Mouse (Mus musculus): ENCODE measurements around the gene Tbc1d14.

Tbc1d14 gene
- long read RNA-seq, experiment 1, full-length matches to known transcripts, result 2 of 8 reads
- long read RNA-seq, experiment 1, partial matches to known transcripts, result 2 of 8 reads
- long read RNA-seq, experiment 1, other reads (novel, unspliced or antisense), result 4 of 8 reads
- long read RNA-seq, experiment 2, full-length matches to known transcripts, result 4 of 15 reads
- long read RNA-seq, experiment 2, partial matches to known transcripts, result 1 of 15 reads
- long read RNA-seq, experiment 2, other reads (novel, unspliced or antisense), result 10 of 15 reads

GRCm38 (mm10) chr5:36593176-36593575 lies at the start of gene Tbc1d14:
Gene Tbc1d14, minus strand, starts transcription at chr5:36593276.
- intact Hi-C loops (cut with DNase I), result no loop called here

- intact Hi-C loops (cut with DNase I), result no loop called here
Measured at GRCm38 (mm10) chr5:36625612-36626011, 32.5 kb upstream of the Tbc1d14 start.

- intact Hi-C loops (cut with DNase I), result no loop called here
Measured at GRCm38 (mm10) chr5:36623670-36624069, 30.6 kb upstream of the Tbc1d14 start.

- intact Hi-C loops (cut with DNase I), result no loop called here
Measured at GRCm38 (mm10) chr5:36621058-36621449, 28.0 kb upstream of the Tbc1d14 start.

GRCm38 (mm10) chr5:36620409-36621057 lies 27.5 kb upstream of the Tbc1d14 start:
- intact Hi-C loops (cut with DNase I), result no loop called here

- intact Hi-C loops (cut with DNase I), result no loop called here
Measured at GRCm38 (mm10) chr5:36618890-36619289, 25.8 kb upstream of the Tbc1d14 start.

- intact Hi-C loops (cut with DNase I), result no loop called here
Measured at GRCm38 (mm10) chr5:36618356-36618755, 25.3 kb upstream of the Tbc1d14 start.

GRCm38 (mm10) chr5:36614124-36614523 lies 21.0 kb upstream of the Tbc1d14 start:
- intact Hi-C loops (cut with DNase I), result no loop called here

- intact Hi-C loops (cut with DNase I), result no loop called here
Measured at GRCm38 (mm10) chr5:36608939-36609499, 15.9 kb upstream of the Tbc1d14 start.

- intact Hi-C loops (cut with DNase I), result no loop called here
Measured at GRCm38 (mm10) chr5:36603031-36603430, 10.0 kb upstream of the Tbc1d14 start.

- intact Hi-C loops (cut with DNase I), result loop anchor here (1.0 kb wide), 1 partner anchor 140 kb away; no protein-coding TSS in a partner anchor
Measured at GRCm38 (mm10) chr5:36602028-36602427, 9.0 kb upstream of the Tbc1d14 start.

- intact Hi-C loops (cut with DNase I), result no loop called here
Measured at GRCm38 (mm10) chr5:36601492-36601891, 8.4 kb upstream of the Tbc1d14 start.

GRCm38 (mm10) chr5:36598883-36599282 lies 5.8 kb upstream of the Tbc1d14 start:
- intact Hi-C loops (cut with DNase I), result no loop called here

- intact Hi-C loops (cut with DNase I), result no loop called here
Measured at GRCm38 (mm10) chr5:36597653-36598052, 4.6 kb upstream of the Tbc1d14 start.

- intact Hi-C loops (cut with DNase I), result no loop called here
Measured at GRCm38 (mm10) chr5:36596225-36596624, 3.1 kb upstream of the Tbc1d14 start.

GRCm38 (mm10) chr5:36595115-36595514 lies 2.0 kb upstream of the Tbc1d14 start:
- intact Hi-C loops (cut with DNase I), result no loop called here

- intact Hi-C loops (cut with DNase I), result no loop called here
Measured at GRCm38 (mm10) chr5:36594344-36594743, 1.3 kb upstream of the Tbc1d14 start.

- intact Hi-C loops (cut with DNase I), result no loop called here
Measured at GRCm38 (mm10) chr5:36590499-36590920, 2.6 kb downstream of the Tbc1d14 start.

- intact Hi-C loops (cut with DNase I), result loop anchor here (5.0 to 10.0 kb wide), 3 partner anchors 52 to 161 kb away; partner anchors contain the start of genes Bloc1s4 and Grpel1
Measured at GRCm38 (mm10) chr5:36584299-36584698, 8.8 kb downstream of the Tbc1d14 start.

GRCm38 (mm10) chr5:36581924-36582642 lies 11.0 kb downstream of the Tbc1d14 start:
- intact Hi-C loops (cut with DNase I), result loop anchor here (5.0 to 10.0 kb wide), 3 partner anchors 50 to 163 kb away; partner anchors contain the start of genes Bloc1s4 and Grpel1

- intact Hi-C loops (cut with DNase I), result loop anchor here (5.0 to 10.0 kb wide), 3 partner anchors 49 to 163 kb away; partner anchors contain the start of genes Bloc1s4 and Grpel1
Measured at GRCm38 (mm10) chr5:36581259-36581923, 11.7 kb downstream of the Tbc1d14 start.
